Mouse (Mus musculus): Measurements from ENCODE around the gene Gm4131. TPM values are rescaled to one million over a fixed set of nuclear protein-coding genes. Genes with fewer than 3 reads are reported as not detected.
"Not testable (repeated sequence)": the region's sequence is repeated elsewhere in the genome, so short reads cannot be mapped to it uniquely, and the experiment has no call there.

The Gm4131 gene
- polyA plus RNA-seq (2012; fragmentation: generic; extraction: Trizol), result not detected

GRCm38 (mm10) chr14:62566821-62567220 lies at the start of gene Gm4131:
Gene Gm4131, minus strand, starts transcription at chr14:62566921.
- peaks cover 22% of the 10 kb centered on the region for H3K27me3 ChIP-seq (ENCODE audit: control insufficient read depth, insufficient read depth, insufficient read length)
- H3K36me3 ChIP-seq (ENCODE audit: control insufficient read depth, insufficient read depth); H3ac ChIP-seq (ENCODE audit: control insufficient read depth, insufficient read length); H3K4me3 ChIP-seq; H3K4me2 ChIP-seq (ENCODE audit: low read depth); H3K79me2 ChIP-seq (ENCODE audit: control insufficient read depth, insufficient read depth): not testable (repeated sequence)

- no peaks in the 10 kb centered on the region for H3K36me3 ChIP-seq (ENCODE audit: control insufficient read depth, insufficient read depth)
These were observed 43.2 kb upstream of the Gm4131 start for GRCm38 (mm10) chr14:62609904-62610303.

GRCm38 (mm10) chr14:62607791-62608196 lies 41.1 kb upstream of the Gm4131 start:
- no peaks in the 10 kb centered on the region for H3K79me2 ChIP-seq (ENCODE audit: control insufficient read depth, insufficient read depth)

More at GRCm38 (mm10) chr14:62609904-62610303, 43.2 kb upstream of the Gm4131 start:
- Histone ChIP-seq H3K79me2 (ENCODE audit: control insufficient read depth, insufficient read depth) (no peaks in the 10 kb centered on the region), H3K27me3 (ENCODE audit: control insufficient read depth, insufficient read depth, insufficient read length) (peaks cover 13% of the 10 kb centered on the region), H3ac (ENCODE audit: control insufficient read depth, insufficient read length) (no peak overlapping the region), H3K4me2 (ENCODE audit: low read depth) (no peak overlapping the region), H3K4me3 (no peak overlapping the region)
- TF ChIP-seq POLR2A (IDR thresholded peaks at IDR 0.05; ENCODE audit: insufficient read length, low read depth) (no peak), TCF12 (IDR thresholded peaks at IDR 0.05; ENCODE audit: insufficient read depth, poor library complexity, severe bottlenecking) (no peak), REST (IDR thresholded peaks at IDR 0.05; ENCODE audit: insufficient read depth, insufficient read length) (no peak), TCF3 (IDR thresholded peaks at IDR 0.05; ENCODE audit: insufficient read length, low read depth) (no peak), MYOG (IDR thresholded peaks at IDR 0.05; ENCODE audit: control insufficient read depth in 1 of 3, insufficient read depth in 1 of 3, insufficient read length in 2 of 3, low read depth in 2 of 3) (no peak), SRF (IDR thresholded peaks at IDR 0.05; ENCODE audit: control insufficient read depth, insufficient read length, low read depth) (no peak), USF1 (IDR thresholded peaks at IDR 0.05; ENCODE audit: low read depth) (no peak), MYOD1 (IDR thresholded peaks at IDR 0.05; ENCODE audit: control insufficient read depth in 1 of 3, insufficient read length in 2 of 3, low read depth in 2 of 3) (no peak), CEBPB (IDR thresholded peaks at IDR 0.05; ENCODE audit: insufficient read depth, poor library complexity, severe bottlenecking) (no peak), POLR2AphosphoS2 (IDR thresholded peaks at IDR 0.05; ENCODE audit: insufficient read length, low read depth) (no peak), MAX (IDR thresholded peaks at IDR 0.05; ENCODE audit: low read depth) (no peak)

GRCm38 (mm10) chr14:62602869-62603268 lies 36.1 kb upstream of the Gm4131 start:
- Histone ChIP-seq H3ac (ENCODE audit: control insufficient read depth, insufficient read length) (no peak overlapping the region), H3K4me2 (ENCODE audit: low read depth) (no peak overlapping the region), H3K27me3 (ENCODE audit: control insufficient read depth, insufficient read depth, insufficient read length) (peaks cover 22% of the 10 kb centered on the region), H3K79me2 (ENCODE audit: control insufficient read depth, insufficient read depth) (no peaks in the 10 kb centered on the region), H3K4me3 (no peak overlapping the region), H3K36me3 (ENCODE audit: control insufficient read depth, insufficient read depth) (no peaks in the 10 kb centered on the region)
- TF ChIP-seq MAX (IDR thresholded peaks at IDR 0.05; ENCODE audit: low read depth) (no peak), POLR2AphosphoS2 (IDR thresholded peaks at IDR 0.05; ENCODE audit: insufficient read length, low read depth) (no peak), TCF3 (IDR thresholded peaks at IDR 0.05; ENCODE audit: insufficient read length, low read depth) (no peak), E2F4 (IDR thresholded peaks at IDR 0.05; ENCODE audit: insufficient read depth) (no peak), SRF (IDR thresholded peaks at IDR 0.05; ENCODE audit: control insufficient read depth, insufficient read length, low read depth) (no peak), POLR2A (IDR thresholded peaks at IDR 0.05; ENCODE audit: insufficient read length, low read depth) (no peak), REST (IDR thresholded peaks at IDR 0.05; ENCODE audit: insufficient read depth, insufficient read length) (no peak), TCF12 (IDR thresholded peaks at IDR 0.05; ENCODE audit: insufficient read depth, poor library complexity, severe bottlenecking) (no peak), USF1 (IDR thresholded peaks at IDR 0.05; ENCODE audit: low read depth) (no peak), CEBPB (IDR thresholded peaks at IDR 0.05; ENCODE audit: insufficient read depth, poor library complexity, severe bottlenecking) (no peak), MYOG (IDR thresholded peaks at IDR 0.05; ENCODE audit: control insufficient read depth in 1 of 3, insufficient read depth in 1 of 3, insufficient read length in 2 of 3, low read depth in 2 of 3) (no peak), MYOD1 (IDR thresholded peaks at IDR 0.05; ENCODE audit: control insufficient read depth in 1 of 3, insufficient read length in 2 of 3, low read depth in 2 of 3) (no peak)

More at GRCm38 (mm10) chr14:62607791-62608196, 41.1 kb upstream of the Gm4131 start:
- Histone ChIP-seq H3K27me3 (ENCODE audit: control insufficient read depth, insufficient read depth, insufficient read length) (peaks cover 22% of the 10 kb centered on the region), H3K4me3 (no peak overlapping the region), H3K36me3 (ENCODE audit: control insufficient read depth, insufficient read depth) (no peaks in the 10 kb centered on the region), H3K4me2 (ENCODE audit: low read depth) (no peak overlapping the region), H3ac (ENCODE audit: control insufficient read depth, insufficient read length) (no peak overlapping the region)
- TF ChIP-seq MAX (IDR thresholded peaks at IDR 0.05; ENCODE audit: low read depth), result no peak
- no peak for TF ChIP-seq SRF (IDR thresholded peaks at IDR 0.05; ENCODE audit: control insufficient read depth, insufficient read length, low read depth)
- TF ChIP-seq TCF12 (IDR thresholded peaks at IDR 0.05; ENCODE audit: insufficient read depth, poor library complexity, severe bottlenecking), result no peak
- no peak for TF ChIP-seq CEBPB (IDR thresholded peaks at IDR 0.05; ENCODE audit: insufficient read depth, poor library complexity, severe bottlenecking)
- TF ChIP-seq USF1 (IDR thresholded peaks at IDR 0.05; ENCODE audit: low read depth), result no peak
- no peak for TF ChIP-seq TCF3 (IDR thresholded peaks at IDR 0.05; ENCODE audit: insufficient read length, low read depth)
- no peak for TF ChIP-seq POLR2A (IDR thresholded peaks at IDR 0.05; ENCODE audit: insufficient read length, low read depth)
- TF ChIP-seq POLR2AphosphoS2 (IDR thresholded peaks at IDR 0.05; ENCODE audit: insufficient read length, low read depth), result no peak
- TF ChIP-seq MYOG (IDR thresholded peaks at IDR 0.05; ENCODE audit: control insufficient read depth in 1 of 3, insufficient read depth in 1 of 3, insufficient read length in 2 of 3, low read depth in 2 of 3), result no peak
- TF ChIP-seq E2F4 (IDR thresholded peaks at IDR 0.05; ENCODE audit: insufficient read depth), result no peak
- no peak for TF ChIP-seq MYOD1 (IDR thresholded peaks at IDR 0.05; ENCODE audit: control insufficient read depth in 1 of 3, insufficient read length in 2 of 3, low read depth in 2 of 3)
- TF ChIP-seq REST (IDR thresholded peaks at IDR 0.05; ENCODE audit: insufficient read depth, insufficient read length), result no peak

- H3K4me3 ChIP-seq, result no peak overlapping the region
- H3K4me2 ChIP-seq (ENCODE audit: low read depth), result no peak overlapping the region
- TF ChIP-seq MYOG (IDR thresholded peaks at IDR 0.05; ENCODE audit: control insufficient read depth in 1 of 3, insufficient read depth in 1 of 3, insufficient read length in 2 of 3, low read depth in 2 of 3) (no peak), CEBPB (IDR thresholded peaks at IDR 0.05; ENCODE audit: insufficient read depth, poor library complexity, severe bottlenecking) (no peak), MAX (IDR thresholded peaks at IDR 0.05; ENCODE audit: low read depth) (no peak), SRF (IDR thresholded peaks at IDR 0.05; ENCODE audit: control insufficient read depth, insufficient read length, low read depth) (no peak), REST (IDR thresholded peaks at IDR 0.05; ENCODE audit: insufficient read depth, insufficient read length) (no peak), E2F4 (IDR thresholded peaks at IDR 0.05; ENCODE audit: insufficient read depth) (no peak), MYOD1 (IDR thresholded peaks at IDR 0.05; ENCODE audit: control insufficient read depth in 1 of 3, insufficient read length in 2 of 3, low read depth in 2 of 3) (no peak), TCF12 (IDR thresholded peaks at IDR 0.05; ENCODE audit: insufficient read depth, poor library complexity, severe bottlenecking) (no peak), POLR2AphosphoS2 (IDR thresholded peaks at IDR 0.05; ENCODE audit: insufficient read length, low read depth) (no peak), USF1 (IDR thresholded peaks at IDR 0.05; ENCODE audit: low read depth) (no peak), TCF3 (IDR thresholded peaks at IDR 0.05; ENCODE audit: insufficient read length, low read depth) (no peak), POLR2A (IDR thresholded peaks at IDR 0.05; ENCODE audit: insufficient read length, low read depth) (no peak)
- H3K79me2 ChIP-seq (ENCODE audit: control insufficient read depth, insufficient read depth), result no peaks in the 10 kb centered on the region
- H3K36me3 ChIP-seq (ENCODE audit: control insufficient read depth, insufficient read depth), result no peaks in the 10 kb centered on the region
- H3ac ChIP-seq (ENCODE audit: control insufficient read depth, insufficient read length), result no peak overlapping the region
- H3K27me3 ChIP-seq (ENCODE audit: control insufficient read depth, insufficient read depth, insufficient read length), result peaks cover 22% of the 10 kb centered on the region
These were observed 35.5 kb upstream of the Gm4131 start for GRCm38 (mm10) chr14:62602271-62602670.

Measured in myocyte (in vitro differentiated cells).